Mouse (Mus musculus): ENCODE data around the gene Evx2.

Gene Evx2

DNA sequence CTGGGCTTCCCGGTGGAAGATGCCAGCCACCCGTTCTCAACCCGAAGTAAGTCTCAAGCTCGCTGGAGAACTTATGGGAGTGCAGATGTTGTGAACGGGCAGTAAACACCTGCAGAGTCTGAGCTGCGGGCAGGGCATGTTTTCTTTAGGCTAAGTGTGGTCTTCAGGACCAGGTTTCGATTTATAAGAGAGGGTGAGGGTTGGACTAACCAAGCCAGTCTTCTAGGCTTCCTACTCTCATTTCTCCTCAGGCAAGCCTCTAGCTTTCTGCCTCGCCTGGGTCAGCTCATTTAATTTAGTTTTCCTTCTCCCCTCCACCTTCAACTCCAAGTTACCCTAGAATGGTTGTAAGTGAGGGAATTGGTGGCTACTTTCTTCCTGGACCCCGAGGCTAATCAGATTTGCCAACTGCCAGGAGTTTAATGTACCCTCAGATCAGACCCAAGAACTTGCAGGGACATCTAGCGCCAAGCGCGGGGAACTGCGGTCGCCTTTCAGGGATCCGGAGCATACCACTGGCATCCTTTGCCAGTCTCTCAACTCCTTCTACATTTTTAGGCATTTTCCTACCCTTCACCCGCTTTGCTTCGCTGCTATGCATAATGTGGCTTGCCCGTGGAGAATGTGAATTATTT lies 4.1 kb upstream of the Evx2 start:
- DNase-seq (ENCODE audit: low read depth), result no peak

GRCm38 (mm10) chr2:74661685-74662084 lies 2.3 kb upstream of the Evx2 start:
- no peak for DNase-seq (ENCODE audit: low read depth)

DNA sequence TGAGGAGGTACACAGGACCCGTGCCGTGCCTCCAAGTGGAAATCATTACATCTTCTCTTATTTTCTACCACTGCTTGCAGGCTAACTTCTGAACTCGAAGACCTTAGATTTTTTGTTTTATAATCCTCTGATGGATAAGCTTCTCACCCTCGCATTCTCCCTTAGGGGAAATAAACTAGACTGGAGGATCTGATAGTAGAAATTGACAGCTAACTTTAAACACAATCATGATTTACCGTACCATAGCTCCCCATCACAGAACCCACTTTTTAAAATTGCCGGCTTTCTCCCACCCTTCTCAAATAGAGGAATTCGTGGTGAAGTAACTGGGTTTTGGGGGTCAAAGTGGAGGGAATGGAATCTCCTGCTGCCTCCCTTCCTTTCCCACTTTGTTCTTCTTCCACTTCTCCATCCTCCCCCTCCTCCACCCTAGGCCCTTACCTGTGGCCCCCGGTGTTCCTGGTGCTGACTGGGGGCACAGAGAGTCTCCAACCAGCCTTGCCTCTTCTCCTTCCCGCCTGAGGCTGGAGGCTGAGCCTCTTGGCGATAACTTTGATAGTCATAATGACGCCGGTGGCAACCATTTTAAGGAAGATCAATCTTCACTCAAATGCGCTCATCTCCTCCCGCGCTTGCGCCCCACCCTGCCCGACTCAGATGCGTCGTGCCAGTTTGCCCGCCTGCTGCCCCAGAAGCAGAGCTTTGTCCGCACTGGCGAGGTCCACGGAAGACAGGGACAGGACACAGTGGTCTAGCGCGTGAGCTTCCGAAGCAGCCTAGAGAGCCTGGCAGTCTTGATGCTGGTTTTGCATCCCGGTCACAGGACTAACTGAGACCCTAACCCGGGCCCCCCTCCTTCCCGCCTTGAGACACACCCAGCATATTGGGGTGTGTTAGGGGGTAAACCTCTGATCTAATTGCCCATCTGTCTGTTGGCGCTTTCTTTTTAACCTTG lies 1.3 kb upstream of the Evx2 start:
- DNase-seq (ENCODE audit: low read depth), result no peak

GRCm38 (mm10) chr2:74658667-74659371 lies 538 bp downstream of the Evx2 start:
- DNase-seq (ENCODE audit: low read depth), result no peak

DNA sequence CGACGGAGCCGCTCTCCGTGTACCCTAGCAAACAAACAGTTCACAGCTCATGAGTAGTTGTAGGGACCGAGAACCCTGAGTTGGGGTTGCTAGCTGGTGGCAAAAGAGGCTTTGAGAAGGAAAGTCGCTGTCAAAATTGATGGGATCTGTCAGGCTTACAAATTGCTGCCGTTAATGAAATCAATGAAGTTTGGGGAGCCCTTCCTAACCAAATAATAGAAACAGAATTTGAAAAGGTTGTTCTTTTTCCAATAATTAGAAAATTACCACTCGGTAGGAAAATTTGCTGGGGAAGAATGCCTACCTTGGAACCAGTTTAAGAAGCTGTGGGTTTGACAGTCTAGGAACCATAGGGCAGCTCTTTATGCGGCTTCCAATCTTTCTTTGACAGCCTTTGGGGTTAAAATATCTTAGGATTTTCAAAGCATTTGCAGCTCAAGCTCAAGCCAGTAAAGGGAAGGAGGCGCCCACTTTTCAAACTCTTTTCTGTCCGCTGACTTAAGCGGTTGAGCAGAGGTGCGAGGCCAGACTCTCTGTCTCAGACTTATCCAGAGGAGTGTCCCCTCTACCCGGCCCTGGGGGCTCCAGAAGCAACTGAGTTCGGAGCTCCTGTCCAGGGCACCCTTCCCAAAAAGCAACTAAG lies 1.2 kb downstream of the Evx2 start:
- no peak for DNase-seq (ENCODE audit: low read depth)

DNA sequence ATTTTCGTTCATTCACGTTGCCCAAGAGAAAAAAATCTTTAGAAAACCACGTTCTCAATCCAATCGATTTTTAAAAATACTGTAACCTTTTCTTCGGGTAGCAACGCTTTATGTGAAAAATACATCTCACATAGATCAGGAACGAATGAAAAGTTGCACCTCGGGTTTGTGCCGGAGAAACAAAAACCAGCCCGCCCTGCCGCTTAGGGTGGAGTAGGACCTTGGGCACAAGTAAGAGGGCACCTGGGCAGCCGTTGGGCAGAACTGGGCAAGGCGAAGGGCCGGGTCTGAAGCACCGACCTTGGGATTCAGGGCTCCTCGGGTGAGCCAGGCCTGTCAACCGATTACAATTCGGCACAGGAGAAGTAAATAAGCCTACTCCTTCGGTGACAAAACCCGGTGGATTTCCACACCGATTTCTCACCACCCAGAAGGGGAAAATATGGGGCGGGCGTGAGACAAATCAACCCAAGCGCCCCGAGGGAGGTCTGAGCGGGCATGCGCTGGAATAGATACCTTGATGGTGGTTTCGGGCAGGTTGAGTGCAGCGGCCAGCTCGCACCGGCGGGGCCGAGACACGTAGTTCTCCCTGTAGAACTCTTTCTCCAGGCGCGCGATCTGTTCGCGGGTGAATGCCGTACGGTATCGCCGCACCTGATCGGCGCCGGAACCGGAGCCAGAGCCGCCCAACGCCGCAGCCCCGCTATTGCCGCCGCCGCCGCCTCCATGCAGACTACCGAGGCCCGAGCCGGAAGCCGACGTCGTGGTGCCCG lies 1.9 kb downstream of the Evx2 start:
- no peak for DNase-seq (ENCODE audit: low read depth)

- DNase-seq (ENCODE audit: low read depth), result no peak
These were observed 2.7 kb downstream of the Evx2 start for GRCm38 (mm10) chr2:74656632-74657021.

GRCm38 (mm10) chr2:74655821-74656631 lies 3.3 kb downstream of the Evx2 start:
- no peak for DNase-seq (ENCODE audit: low read depth)

DNA sequence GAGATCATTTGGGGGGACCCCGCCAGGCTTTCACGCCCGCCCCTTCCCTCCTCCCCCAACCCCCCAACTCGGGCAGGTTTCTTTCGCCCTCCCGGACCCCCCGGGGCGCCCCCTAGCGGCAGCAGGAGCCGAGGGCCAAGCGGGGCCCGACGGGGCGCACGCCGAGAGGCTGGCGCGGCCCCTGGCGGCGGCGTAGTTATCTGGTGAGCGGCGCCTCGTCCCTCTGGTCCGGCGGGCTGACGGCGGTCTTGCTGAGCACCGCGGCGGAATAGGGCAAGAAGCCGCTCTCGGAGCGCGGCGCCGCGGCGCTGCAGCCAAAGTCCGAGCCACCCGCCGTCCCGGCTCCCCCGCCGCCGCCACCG lies 4.0 kb downstream of the Evx2 start:
- no peak for DNase-seq (ENCODE audit: low read depth)

DNA sequence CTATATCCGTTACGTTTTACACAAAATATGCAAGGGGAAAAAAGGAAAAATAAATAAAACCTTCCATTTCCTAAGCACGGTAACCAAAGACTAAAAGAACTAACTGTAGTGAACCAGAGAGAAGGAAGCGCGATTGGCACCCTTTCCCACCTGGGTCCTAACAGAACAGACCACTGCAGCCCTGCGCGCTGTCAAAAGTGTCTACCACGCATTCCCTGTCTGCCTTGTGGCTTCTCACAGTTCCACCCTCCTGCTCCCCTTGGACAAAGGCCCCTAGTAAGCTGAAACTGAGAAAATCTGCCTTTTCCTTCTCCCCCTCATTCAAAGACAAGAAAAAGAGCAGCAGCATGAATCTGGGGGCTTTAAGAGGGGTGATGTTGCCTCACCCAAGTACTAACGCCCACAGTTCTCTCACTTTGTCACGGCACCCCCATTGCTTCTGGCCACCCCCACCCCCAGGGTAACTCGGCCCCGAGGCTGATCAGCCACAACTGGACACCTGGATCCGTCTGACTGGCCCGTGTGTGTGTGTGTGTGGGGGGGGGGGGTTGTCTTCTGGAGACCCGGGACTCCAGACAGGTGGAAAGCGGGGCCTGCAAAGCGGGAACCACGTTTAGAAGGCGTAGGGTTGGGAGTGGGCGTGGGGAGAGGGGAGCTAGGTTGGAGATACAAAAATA lies 4.5 kb downstream of the Evx2 start:
- DNase-seq (ENCODE audit: low read depth), result no peak

GRCm38 (mm10) chr2:74653781-74654535 lies 5.4 kb downstream of the Evx2 start:
- DNase-seq (ENCODE audit: low read depth), result no peak

DNA sequence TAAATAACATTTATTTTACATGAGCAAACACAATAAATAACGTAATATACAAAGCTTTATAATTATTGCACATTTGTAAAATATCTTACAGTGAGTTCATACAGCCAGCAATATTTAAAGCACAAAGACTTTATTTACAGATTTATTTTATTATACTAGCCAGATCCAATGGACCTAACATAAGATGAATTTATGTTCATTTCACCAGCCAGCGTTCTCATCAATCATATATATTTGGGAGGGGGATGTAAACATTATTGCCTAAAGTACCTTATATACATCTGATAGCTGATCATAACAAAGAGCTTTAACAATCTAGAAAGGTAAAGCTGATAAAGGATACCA lies 6.4 kb downstream of the Evx2 start:
- DNase-seq (ENCODE audit: low read depth), result no peak

DNA sequence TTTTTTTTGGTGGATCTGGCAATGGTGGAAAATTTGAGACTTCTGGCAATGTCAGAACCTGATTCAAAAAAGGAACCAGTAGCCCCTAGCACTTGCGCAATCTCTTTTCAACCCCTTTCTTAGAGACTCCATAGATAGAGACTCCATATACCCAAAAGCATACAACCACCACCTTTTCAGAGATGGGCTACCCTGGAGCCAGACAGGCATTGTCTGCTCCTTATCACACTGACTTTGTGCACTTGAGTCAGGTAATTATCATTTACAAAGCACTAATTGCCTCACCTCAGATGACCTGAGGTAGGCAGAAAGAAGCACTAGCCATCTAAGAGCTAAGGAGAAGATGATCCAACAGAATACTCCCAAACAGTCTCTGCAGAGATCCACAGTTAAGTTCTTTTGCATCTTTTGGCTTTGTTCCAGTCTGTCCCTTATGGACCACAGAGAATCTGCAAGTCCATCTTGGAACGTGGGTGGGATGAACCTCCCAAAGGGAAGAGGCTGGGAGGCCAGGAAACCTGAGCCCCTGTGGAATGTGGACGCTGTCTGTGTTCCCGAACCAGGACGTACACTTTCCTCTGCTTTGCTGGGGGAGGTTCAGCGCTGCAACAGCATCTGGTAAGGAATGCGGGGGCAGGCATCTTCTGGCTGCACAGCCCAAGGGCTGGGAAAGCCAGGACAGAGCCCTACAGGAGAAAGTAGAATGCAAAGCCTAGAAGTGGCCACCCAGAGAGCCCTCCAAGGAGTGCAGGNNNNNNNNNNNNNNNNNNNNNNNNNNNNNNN lies 12.1 kb downstream of the Evx2 start:
- DNase-seq (ENCODE audit: low read depth), result no peak

DNA sequence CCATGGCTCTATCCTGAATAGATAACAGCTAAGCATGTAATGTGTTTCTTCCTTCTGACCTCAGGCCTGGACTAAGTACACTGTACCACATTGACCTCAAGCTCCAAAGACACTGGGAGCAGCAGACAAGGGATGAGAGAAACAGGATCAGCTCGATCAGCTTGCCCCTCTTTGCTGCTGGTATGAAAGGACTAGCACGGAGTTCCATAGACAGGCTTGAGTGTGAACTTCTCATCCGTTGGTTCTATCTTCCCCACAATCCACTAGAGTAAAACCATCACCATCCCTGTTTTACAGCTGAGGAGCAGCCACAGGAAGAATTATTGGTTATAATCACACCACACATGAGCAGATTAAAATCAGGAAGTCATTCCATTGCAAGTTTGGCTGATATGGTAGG lies 13.7 kb downstream of the Evx2 start:
- no peak for DNase-seq (ENCODE audit: low read depth)

DNA sequence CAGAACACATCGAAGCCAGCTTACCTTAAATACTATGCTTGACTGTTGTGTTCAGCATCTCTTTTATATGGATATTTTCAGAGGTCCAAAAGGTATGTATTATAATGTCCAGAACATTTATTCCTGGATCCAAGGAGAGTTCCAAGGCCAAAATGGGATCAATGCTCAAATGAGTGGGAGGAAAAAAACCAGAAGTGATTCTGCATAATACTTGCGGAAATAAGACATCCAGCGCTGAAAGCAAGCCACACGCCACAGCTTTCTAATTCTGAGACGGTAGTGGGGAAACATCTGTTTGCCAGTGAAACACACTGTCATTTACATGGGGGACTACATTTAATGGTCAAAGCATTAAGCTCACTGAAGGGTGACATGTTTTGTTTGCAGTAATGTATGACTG lies 16.9 kb downstream of the Evx2 start:
- DNase-seq (ENCODE audit: low read depth), result no peak

- DNase-seq (ENCODE audit: low read depth), result no peak
These were observed 23.9 kb downstream of the Evx2 start for GRCm38 (mm10) chr2:74635412-74635811.

DNA sequence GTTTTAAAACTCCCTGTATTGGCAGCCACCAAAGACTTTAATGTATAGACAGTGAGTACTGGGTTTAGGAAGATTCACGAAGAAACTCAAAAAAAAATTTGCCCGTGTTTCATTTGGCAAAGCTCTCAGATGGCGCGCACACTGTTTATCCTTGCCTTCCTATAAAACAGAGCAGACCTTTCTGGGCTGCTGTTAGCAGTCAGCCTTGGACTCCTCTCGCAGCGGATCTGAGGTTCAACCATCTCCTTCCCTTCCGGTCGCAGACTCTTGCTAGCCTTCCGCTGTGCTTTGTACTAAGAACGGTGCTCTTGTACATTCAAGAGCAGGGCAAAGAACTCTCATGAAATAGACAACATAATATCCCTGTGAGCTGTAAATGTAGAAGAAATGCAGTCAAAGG lies 39.0 kb downstream of the Evx2 start:
- no peak for DNase-seq (ENCODE audit: low read depth)

DNA sequence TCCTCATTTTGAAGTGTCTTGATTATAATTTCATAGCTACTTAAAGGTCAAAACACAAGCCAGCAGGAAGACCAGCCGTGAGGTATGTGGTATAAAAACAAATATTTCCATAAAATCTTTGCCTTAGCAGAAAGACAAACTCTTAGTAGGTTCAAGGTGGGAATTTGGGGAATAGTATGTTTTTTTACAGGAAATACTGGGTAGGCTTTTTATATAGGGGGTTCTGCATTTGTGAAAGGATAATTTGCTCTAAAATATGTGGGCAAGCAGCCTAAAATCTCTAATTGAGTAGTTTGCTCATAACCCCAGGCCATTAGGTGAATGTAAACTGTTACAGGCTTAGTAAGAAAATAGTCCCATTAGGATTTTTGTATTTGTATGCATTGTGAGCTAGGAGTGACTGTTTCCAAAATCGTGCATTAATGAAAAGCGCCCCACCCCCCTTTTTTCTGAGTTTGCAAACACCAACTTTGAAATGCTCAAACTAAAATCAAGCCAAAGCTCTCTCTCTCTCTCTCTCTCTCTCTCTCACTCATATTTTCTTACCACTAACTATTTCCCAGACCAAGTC lies 39.6 kb downstream of the Evx2 start:
- DNase-seq (ENCODE audit: low read depth), result no peak
